Mouse (Mus musculus) stomach, postnatal 0 days (tissue): Measurements from ENCODE around the gene Sectm1a. TPM values are rescaled to one million over a fixed set of nuclear protein-coding genes. Genes with fewer than 3 reads are reported as not detected.

Source experiments
- ATAC-seq: fragments of 200-750 bp; cut with Nextera tagmentation; 2 replicates; pipeline ENCODE4 v1.8.0; 2017; ENCODE audit not compliant: low FRiP score, low TSS enrichment
- DNase-seq: peaks from one replicate; pipeline ENCODE4 v3.0.0-alpha.2; 2016; ENCODE audit warnings: low spot score
- H3K27ac ChIP-seq: fragments of 300-500 bp; sonication (generic); replicated peaks from 2 replicates; pipeline ENCODE4 v1.5.1; 2014; ENCODE audit warnings: mild to moderate bottlenecking, control low read depth
- H3K27me3 ChIP-seq: fragments of 300-500 bp; sonication (generic); 2 replicates; pipeline ENCODE4 v1.6.1; 2014; ENCODE audit warnings: low read length; ENCODE audit not compliant: control insufficient read depth, insufficient read depth
- H3K36me3 ChIP-seq: fragments of 300-500 bp; sonication (generic); 2 replicates; pipeline ENCODE4 v1.6.1; 2014; ENCODE audit warnings: low read length, mixed read lengths; ENCODE audit not compliant: control insufficient read depth, insufficient read depth
- H3K4me1 ChIP-seq: fragments of 300-500 bp; sonication (generic); replicated peaks from 2 replicates; pipeline ENCODE4 v1.6.1; 2014; ENCODE audit warnings: antibody characterized with exemption; ENCODE audit not compliant: control insufficient read depth, insufficient read depth
- H3K4me2 ChIP-seq: fragments of 300-500 bp; sonication (generic); replicated peaks from 2 replicates; pipeline ENCODE4 v1.6.1; 2014; ENCODE audit warnings: low read depth, mild to moderate bottlenecking, control low read depth, moderate library complexity
- H3K4me3 ChIP-seq: fragments of 300-500 bp; sonication (generic); 2 replicates; pipeline ENCODE4 v1.5.1; 2014; ENCODE audit warnings: low read depth, low read length, control low read depth
- H3K9ac ChIP-seq: fragments of 300-500 bp; sonication (generic); 2 replicates; pipeline ENCODE4 v1.6.1; 2014; ENCODE audit warnings: mild to moderate bottlenecking, low read length, control low read depth, mixed read lengths
- H3K9me3 ChIP-seq: fragments of 300-500 bp; sonication (generic); 2 replicates; pipeline ENCODE4 v1.6.1; 2016; ENCODE audit warnings: low read length; ENCODE audit not compliant: control insufficient read depth
- CTCF ChIP-seq: IDR thresholded peaks from 2 replicates; pipeline ENCODE4 v1.5.1; 2016; ENCODE audit warnings: antibody characterized with exemption, low read depth, mild to moderate bottlenecking, moderate library complexity
- EP300 ChIP-seq: optimal IDR thresholded peaks from 2 replicates; pipeline ENCODE3; 2016; ENCODE audit warnings: antibody characterized with exemption
- WGBS: fragments of 180-500 bp; shearing (Covaris S2); extraction: QIAGEN DNeasy Blood & Tissue Kit; methylation state at CpG from one replicate; pipeline ENCODE4 v1.1.7; 2014; 5-methylcytosine and 5-hydroxymethylcytosine counted together
- polyA plus RNA-seq: library from polyadenylated mRNA; unstranded; fragments of >200 nt; fragmentation: Nextera tagmentation; extraction: Ambion mirVana; gene quantifications from 2 replicates; pipeline ENCODE4 v1.2.1, GENCODE M21; 2015

The Sectm1a gene
- polyA plus RNA-seq, 1 experiment from 2014 or later: 11.8 TPM

DNA sequence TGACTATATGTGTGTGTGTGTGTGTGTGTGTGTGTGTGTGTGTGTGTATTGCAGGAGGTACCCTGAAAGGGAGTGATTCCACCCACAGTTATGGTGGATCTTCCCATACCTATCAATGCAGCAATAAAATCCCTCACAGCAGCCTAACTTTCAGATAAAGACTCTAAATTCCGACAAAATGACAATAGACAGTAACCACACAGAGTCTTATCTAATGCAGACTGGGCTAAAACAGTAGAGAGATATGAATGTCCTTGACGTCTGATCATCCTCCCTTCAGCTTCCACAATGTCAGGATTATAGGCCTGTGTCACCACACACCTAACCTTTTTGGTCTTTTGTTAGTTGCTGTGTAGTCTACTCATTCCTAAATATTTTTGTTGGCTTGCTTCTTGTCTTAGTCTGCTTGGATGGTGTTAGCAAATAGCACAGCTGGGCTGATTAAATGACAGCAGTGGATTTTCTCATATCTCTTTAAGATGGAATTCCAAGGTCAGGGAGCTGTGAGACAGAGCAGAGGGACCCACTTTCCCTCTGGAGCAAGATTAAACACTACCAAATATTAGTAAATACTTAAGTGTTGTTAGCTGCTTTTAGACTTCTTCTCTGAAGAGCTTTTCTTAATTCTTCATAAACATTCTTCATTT lies 41.1 kb upstream of the Sectm1a start:
- H3K4me2 ChIP-seq: no peak overlapping the region
- ATAC-seq: no peak
- H3K9ac ChIP-seq: no peak overlapping the region
- 56% methylated on average over 2 of the region's 2 CpGs for WGBS
- no peaks in the 10 kb centered on the region for H3K9me3 ChIP-seq
- no peak for DNase-seq
- TF ChIP-seq CTCF (no peak), EP300 (no peak)
- H3K4me3 ChIP-seq: no peak overlapping the region
- H3K27ac ChIP-seq: no peak overlapping the region
- no peaks in the 10 kb centered on the region for H3K36me3 ChIP-seq
- H3K27me3 ChIP-seq: no peaks in the 10 kb centered on the region
- no peaks in the 10 kb centered on the region for H3K4me1 ChIP-seq

DNA sequence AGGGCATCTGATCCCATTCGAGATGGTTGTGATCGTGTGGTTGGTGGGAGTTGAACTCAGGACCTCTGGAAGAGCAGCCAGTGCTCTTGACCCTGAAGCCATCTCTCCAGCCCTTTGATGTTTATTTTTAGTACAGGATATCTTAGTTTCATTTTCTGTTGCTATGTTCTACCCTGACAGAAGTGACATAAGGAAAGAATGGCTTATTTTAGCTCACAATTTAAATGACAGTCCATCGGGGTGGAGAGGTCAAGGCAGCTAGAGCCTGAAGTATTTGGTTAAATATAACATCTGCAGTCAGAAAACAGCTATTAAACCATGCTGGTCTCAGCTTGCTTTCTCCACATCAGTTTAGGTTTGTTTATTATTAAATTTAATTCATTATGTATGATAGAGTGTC lies 40.1 kb upstream of the Sectm1a start:
- Histone ChIP-seq H3K27me3 (no peaks in the 10 kb centered on the region), H3K9me3 (no peaks in the 10 kb centered on the region), H3K4me2 (no peak overlapping the region), H3K36me3 (no peaks in the 10 kb centered on the region), H3K27ac (no peak overlapping the region), H3K4me3 (no peak overlapping the region), H3K4me1 (no peaks in the 10 kb centered on the region), H3K9ac (no peak overlapping the region)
- TF ChIP-seq CTCF: no peak
- no peak for TF ChIP-seq EP300
- no peak for DNase-seq
- ATAC-seq: no peak
- 58% methylated on average over 3 of the region's 3 CpGs for WGBS

DNA sequence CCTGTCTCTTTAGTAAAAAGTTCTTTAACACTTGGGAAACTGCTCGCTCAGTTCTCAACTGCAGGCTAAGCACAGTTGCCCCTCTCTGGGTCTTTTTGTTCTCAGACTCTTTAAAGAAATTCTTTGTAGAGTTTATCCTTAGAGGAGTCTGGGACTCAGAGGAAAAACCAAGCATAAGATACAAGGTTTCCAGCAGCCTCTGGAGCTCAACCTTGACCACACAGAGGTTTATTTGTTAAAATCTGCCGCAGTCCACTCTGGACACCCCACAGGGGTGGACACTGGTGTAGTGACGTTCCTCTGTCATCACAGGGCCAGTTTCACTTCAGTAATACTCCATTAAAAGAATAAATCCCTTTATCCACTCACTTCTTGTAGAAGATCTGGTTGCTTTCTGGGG lies 37.6 kb upstream of the Sectm1a start, which contains the start of gene Tex19.2:
TSS of gene Tex19.2 (minus strand) at position 101 of the 400 bp plus-strand sequence.
- WGBS: 82% methylated on average over 3 of the region's 3 CpGs
- no peak for TF ChIP-seq CTCF
- no peak for TF ChIP-seq EP300
- H3K4me3 ChIP-seq: no peak within 1 kb of the TSS
- H3K4me1 ChIP-seq: no peaks in the 10 kb centered on the region
- no peaks in the 10 kb centered on the region for H3K9me3 ChIP-seq
- no peak within 1 kb of the TSS for H3K4me2 ChIP-seq
- H3K27me3 ChIP-seq: no peaks in the 10 kb centered on the region
- no peaks in the 10 kb centered on the region for H3K36me3 ChIP-seq
- ATAC-seq (no peak), DNase-seq (no peak)
- no peak within 1 kb of the TSS for H3K27ac ChIP-seq
- H3K9ac ChIP-seq: no peak within 1 kb of the TSS

DNA sequence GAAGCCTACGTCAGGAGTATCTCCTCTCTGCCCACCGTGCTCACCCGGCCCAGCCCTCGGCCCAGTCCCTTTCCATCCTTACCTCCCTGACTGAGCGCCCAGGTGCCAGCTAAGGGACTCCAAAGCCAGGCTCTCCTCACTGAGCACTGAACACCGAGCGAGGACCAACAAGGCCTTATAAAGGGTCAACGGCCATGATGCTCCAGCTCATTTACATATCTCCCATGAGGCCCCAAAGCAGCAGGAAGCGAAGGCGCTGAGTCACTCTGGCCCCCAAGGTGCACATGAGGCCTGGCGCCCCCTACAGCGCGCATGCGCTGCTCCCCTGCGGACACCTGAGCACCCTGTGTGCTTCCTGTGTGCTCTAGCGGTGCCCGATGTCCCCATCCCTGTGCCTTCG lies 37.1 kb upstream of the Sectm1a start:
- Histone ChIP-seq H3K9ac (no peak overlapping the region), H3K27ac (no peak overlapping the region), H3K9me3 (no peaks in the 10 kb centered on the region), H3K36me3 (no peaks in the 10 kb centered on the region), H3K4me3 (no peak overlapping the region), H3K27me3 (no peaks in the 10 kb centered on the region), H3K4me1 (no peaks in the 10 kb centered on the region), H3K4me2 (no peak overlapping the region)
- TF ChIP-seq CTCF (peak; percentile 5; the same call in 1 of the 2 replicates), EP300 (no peak)
- WGBS: 90% methylated on average over 18 of the region's 18 CpGs
- ATAC-seq: peak; percentile 26; the same call in 1 of the 2 replicates
- DNase-seq: no peak

DNA sequence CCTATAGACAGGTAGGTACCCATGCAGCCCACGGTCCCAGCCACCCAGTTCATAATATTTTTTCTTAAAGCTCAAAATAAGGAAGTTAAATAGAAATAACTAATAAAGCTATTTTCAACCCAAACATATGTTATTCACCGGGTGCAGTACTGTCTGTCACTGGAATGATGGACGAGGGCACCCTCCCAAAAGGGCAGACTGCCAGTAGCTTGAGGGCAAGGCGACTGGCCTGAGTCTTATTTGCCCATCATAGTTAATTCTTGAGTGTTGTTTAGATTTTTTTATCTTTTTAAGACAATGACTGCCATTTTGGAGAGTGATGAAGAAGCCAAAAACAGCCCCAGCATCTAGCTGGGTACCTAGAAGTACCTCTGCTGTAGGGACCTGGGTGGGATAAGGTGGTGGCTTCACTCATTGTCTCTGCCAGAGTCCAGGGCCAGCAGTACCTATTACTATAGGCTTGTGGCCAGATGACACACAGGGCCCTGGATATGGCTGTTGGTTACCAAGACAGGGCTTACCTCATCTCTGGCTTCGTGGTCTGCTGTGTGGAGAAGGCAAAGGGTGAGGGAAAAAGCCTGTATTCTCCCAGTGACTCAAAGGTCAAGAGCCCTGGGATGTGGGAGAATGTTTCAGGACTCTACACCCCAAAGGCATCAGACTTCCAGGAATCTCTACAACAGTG lies 31.2 kb upstream of the Sectm1a start:
- TF ChIP-seq EP300 (no peak), CTCF (no peak)
- WGBS: 66% methylated on average over 5 of the region's 5 CpGs
- H3K4me1 ChIP-seq: no peaks in the 10 kb centered on the region
- H3K36me3 ChIP-seq: no peaks in the 10 kb centered on the region
- H3K4me2 ChIP-seq: no peak overlapping the region
- no peaks in the 10 kb centered on the region for H3K27me3 ChIP-seq
- H3K9ac ChIP-seq: no peak overlapping the region
- H3K4me3 ChIP-seq: no peak overlapping the region
- no peaks in the 10 kb centered on the region for H3K9me3 ChIP-seq
- ATAC-seq: 0 out of 2 replicates have a peak, but pooled peaks have one; percentile 24
- no peak for DNase-seq
- H3K27ac ChIP-seq: no peak overlapping the region

DNA sequence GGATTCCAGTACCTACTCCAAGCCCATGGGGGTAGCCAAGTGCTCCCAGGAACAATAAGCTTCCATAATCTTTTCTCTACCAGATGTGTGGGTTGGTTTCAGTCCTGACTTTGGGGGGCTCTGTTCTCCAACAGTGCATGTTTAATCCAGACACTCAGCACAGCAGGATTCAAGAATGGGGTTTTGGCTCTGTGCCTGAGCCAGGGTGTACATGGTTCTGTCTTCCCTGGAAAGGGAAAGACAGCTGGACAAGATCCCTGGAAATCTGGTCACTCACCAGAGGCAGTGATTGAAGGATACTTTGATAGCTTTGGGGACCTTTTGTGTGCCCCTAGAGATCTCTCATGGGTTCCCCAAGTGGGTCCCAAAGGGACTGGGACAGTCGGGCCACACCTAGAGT lies 30.6 kb upstream of the Sectm1a start:
- Histone ChIP-seq H3K4me2 (no peak overlapping the region), H3K9ac (no peak overlapping the region), H3K27me3 (no peaks in the 10 kb centered on the region), H3K9me3 (no peaks in the 10 kb centered on the region), H3K36me3 (no peaks in the 10 kb centered on the region), H3K4me1 (no peaks in the 10 kb centered on the region), H3K27ac (no peak overlapping the region), H3K4me3 (no peak overlapping the region)
- WGBS: 70% methylated on average over 1 of the region's 1 CpGs
- DNase-seq (no peak), ATAC-seq (peak; percentile 24; the same call in 1 of the 2 replicates)
- no peak for TF ChIP-seq EP300
- TF ChIP-seq CTCF: no peak
